Mouse (Mus musculus) bone marrow macrophage, adult 2 months (primary cell): ENCODE results near the gene Grhl3.

Experiments
- CTCF ChIP-seq: IDR thresholded peaks from 2 replicates; pipeline ENCODE4 v1.5.1; 2012; ENCODE audit warnings: low read depth, mild to moderate bottlenecking, low read length, moderate library complexity
- POLR2A ChIP-seq: IDR thresholded peaks from 2 replicates; pipeline ENCODE4 v1.6.1; 2012; ENCODE audit warnings: mild to moderate bottlenecking, low read depth, low read length, borderline replicate concordance

- TF ChIP-seq CTCF (no peak), POLR2A (no peak)
These were observed 59.6 kb downstream of the Grhl3 start for GRCm38 (mm10) chr4:135513865-135514264.
